Mouse (Mus musculus) stomach, embryonic 16.5 days (tissue): ENCODE measurements around the gene T2. TPM values are rescaled to one million over a fixed set of nuclear protein-coding genes. Genes with fewer than 3 reads are reported as not detected.

Experiments
- ATAC-seq: fragments of 200-750 bp; cut with Nextera tagmentation; 2 replicates; pipeline ENCODE4 v1.8.0; 2017; ENCODE audit warnings: moderate number of reproducible peaks, moderate TSS enrichment; ENCODE audit not compliant: insufficient read depth, low FRiP score
- H3K27ac ChIP-seq: fragments of 300-500 bp; sonication (generic); 2 replicates; pipeline ENCODE4 v1.5.1; 2014; ENCODE audit warnings: low read length
- H3K27me3 ChIP-seq: fragments of 300-500 bp; sonication (generic); 2 replicates; pipeline ENCODE4 v1.6.1; 2014; ENCODE audit warnings: low read length, control low read depth, mixed read lengths; ENCODE audit not compliant: control insufficient read depth, insufficient read depth
- H3K36me3 ChIP-seq: fragments of 300-500 bp; sonication (generic); 2 replicates; pipeline ENCODE4 v1.6.1; 2014; ENCODE audit warnings: low read length; ENCODE audit not compliant: control insufficient read depth, insufficient read depth
- H3K4me1 ChIP-seq: fragments of 300-500 bp; sonication (generic); 2 replicates; pipeline ENCODE4 v1.6.1; 2014; ENCODE audit warnings: low read length, control low read depth, mixed read lengths; ENCODE audit not compliant: control insufficient read depth, insufficient read depth
- H3K4me2 ChIP-seq: fragments of 300-500 bp; sonication (generic); 2 replicates; pipeline ENCODE4 v1.6.1; 2014; ENCODE audit warnings: low read depth, low read length, mixed read lengths
- H3K4me3 ChIP-seq: fragments of 300-500 bp; sonication (generic); replicated peaks from 2 replicates; pipeline ENCODE4 v1.5.1; 2014; ENCODE audit warnings: mild to moderate bottlenecking, low read length
- H3K9ac ChIP-seq: fragments of 300-500 bp; sonication (generic); 2 replicates; pipeline ENCODE4 v1.6.1; 2014; ENCODE audit warnings: low read length
- H3K9me3 ChIP-seq: fragments of 300-500 bp; sonication (generic); replicated peaks from 2 replicates; pipeline ENCODE4 v1.6.1; 2016; ENCODE audit warnings: low read length, control low read depth; ENCODE audit not compliant: control insufficient read depth
- WGBS: fragments of 180-500 bp; shearing (Covaris S2); extraction: QIAGEN DNeasy Blood & Tissue Kit; methylation state at CpG from one replicate; pipeline ENCODE4 v1.1.7; 2014; 5-methylcytosine and 5-hydroxymethylcytosine counted together
- polyA plus RNA-seq: library from polyadenylated mRNA; unstranded; fragments of >200 nt; fragmentation: Nextera tagmentation; extraction: Ambion mirVana; gene quantifications from 2 replicates; pipeline ENCODE4 v1.2.1, GENCODE M21; 2015

Gene T2
- polyA plus RNA-seq, 1 experiment from 2014 or later: 0.13 TPM

DNA sequence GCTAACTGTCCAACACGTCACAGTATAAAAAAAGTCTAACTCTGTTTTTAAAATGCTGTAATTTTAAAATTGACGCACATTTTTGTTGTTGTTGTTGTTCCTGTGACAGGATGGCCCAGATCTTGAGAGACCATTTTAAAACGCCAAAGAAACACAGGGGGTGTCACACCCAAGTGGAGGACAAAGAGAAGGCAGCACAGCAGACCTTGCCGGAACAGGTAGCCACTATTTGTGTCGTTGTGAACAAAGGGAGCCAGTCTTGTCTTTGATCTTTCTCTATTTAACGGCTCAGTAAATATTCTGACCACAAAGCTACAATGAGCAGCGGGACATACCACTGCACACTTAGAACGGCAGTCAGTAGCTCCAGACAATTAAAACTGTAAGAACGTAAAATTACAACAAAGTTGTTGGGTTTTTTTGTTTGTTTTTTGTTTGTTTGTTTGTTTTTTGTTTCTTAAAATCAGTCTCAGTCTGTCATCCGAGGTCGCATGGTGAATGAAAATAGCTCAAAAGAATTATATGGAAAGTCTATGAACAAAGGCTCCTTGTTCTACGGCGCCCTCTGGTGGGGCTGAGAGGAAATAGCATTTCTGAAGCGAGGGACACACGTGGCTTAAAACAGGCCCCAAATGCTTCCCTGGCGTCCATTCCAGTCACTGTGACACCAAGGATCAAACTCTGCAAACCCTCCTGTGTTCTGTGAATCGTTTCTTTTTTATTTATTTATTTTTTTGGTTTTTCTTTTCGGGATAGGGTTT lies 16.7 kb downstream of the T2 start:
- 2% methylated on average over 18 of the region's 18 CpGs for WGBS
- peaks cover 14% of the 10 kb centered on the region; the same call in 1 of the 2 replicates for H3K4me1 ChIP-seq
- H3K27me3 ChIP-seq: no peaks in the 10 kb centered on the region
- H3K36me3 ChIP-seq: no peaks in the 10 kb centered on the region
- peak; percentile 44; the same call in 1 of the 2 replicates for ATAC-seq
- H3K9me3 ChIP-seq: no peaks in the 10 kb centered on the region
- H3K4me3 ChIP-seq: peak overlapping the region; percentile 22
- H3K27ac ChIP-seq: peak overlapping the region; percentile 60
- peak overlapping the region; percentile 19; the same call in 1 of the 2 replicates for H3K9ac ChIP-seq
- H3K4me2 ChIP-seq: peak overlapping the region; percentile 47

DNA sequence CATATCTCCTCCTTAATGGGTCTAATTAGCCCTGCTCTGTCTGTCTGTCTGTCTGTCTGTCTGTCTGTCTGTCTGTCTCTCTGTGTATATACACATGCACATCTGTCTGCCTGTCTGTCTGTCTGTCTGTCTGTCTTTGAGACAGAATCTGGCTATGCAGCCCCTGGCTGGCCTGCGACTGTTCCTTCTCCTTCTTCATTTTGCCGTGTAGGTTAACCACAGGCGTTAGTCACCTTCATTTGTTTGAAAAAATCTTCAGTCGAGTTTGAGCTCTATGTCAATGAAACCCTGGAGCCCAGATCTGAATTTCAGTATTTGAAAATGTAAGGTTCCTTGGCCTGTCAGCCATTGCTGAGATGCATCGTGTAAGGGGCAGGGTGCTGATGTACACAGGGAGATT lies 21.5 kb downstream of the T2 start:
- H3K27ac ChIP-seq: no peak overlapping the region
- WGBS: 51% methylated on average over 5 of the region's 5 CpGs
- H3K4me2 ChIP-seq: no peak overlapping the region
- H3K4me1 ChIP-seq: no peaks in the 10 kb centered on the region
- no peaks in the 10 kb centered on the region for H3K27me3 ChIP-seq
- H3K4me3 ChIP-seq: no peak overlapping the region
- H3K9me3 ChIP-seq: no peaks in the 10 kb centered on the region
- no peaks in the 10 kb centered on the region for H3K36me3 ChIP-seq
- ATAC-seq: no peak
- no peak overlapping the region for H3K9ac ChIP-seq

DNA sequence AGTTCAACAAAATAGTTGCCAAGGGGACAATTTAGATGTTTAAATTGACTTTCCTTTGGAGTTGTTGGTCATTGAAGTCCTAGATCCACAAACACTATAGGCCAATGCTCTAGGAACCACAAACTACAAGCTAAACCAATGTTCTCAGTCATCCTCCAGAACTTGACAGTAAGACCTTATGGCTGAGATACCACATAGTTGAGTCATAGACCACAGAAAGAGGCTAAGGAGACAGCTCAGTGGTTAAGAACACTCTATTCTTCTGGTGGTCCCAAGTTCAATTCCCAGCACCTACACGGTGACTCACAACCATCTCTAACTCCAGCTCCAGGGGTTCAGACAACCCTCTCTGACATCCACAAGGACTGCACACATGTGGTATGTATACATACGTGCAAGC lies 29.6 kb downstream of the T2 start:
- Histone ChIP-seq H3K9ac (no peak overlapping the region), H3K36me3 (no peaks in the 10 kb centered on the region), H3K27ac (no peak overlapping the region), H3K9me3 (no peaks in the 10 kb centered on the region), H3K27me3 (peaks cover 24% of the 10 kb centered on the region), H3K4me3 (no peak overlapping the region), H3K4me2 (no peak overlapping the region), H3K4me1 (no peaks in the 10 kb centered on the region)
- ATAC-seq: no peak
- 95% methylated on average over 2 of the region's 2 CpGs for WGBS

DNA sequence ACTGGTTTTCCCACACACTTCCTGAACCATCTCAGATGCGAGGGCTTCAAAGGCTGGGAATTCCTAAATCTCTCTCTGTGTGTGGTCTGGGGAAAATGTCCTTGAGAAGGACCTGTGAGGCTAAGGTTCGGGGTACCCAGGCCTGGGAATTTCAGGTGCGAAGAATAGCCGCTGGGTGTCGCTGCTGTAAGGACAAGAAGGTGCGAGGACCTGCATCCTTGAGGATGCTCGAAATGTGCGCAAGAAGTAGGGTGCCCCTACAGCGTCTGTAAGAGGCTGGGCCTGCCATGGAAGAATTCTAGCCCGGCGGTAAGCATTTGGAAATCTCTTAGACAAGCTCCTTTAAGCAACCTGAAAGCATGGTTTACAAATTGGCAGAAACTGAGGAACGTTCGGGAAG lies 32.7 kb downstream of the T2 start:
- Histone ChIP-seq H3K27ac (no peak overlapping the region), H3K4me2 (no peak overlapping the region), H3K27me3 (peaks cover 25% of the 10 kb centered on the region), H3K4me1 (no peaks in the 10 kb centered on the region), H3K9me3 (no peaks in the 10 kb centered on the region), H3K36me3 (no peaks in the 10 kb centered on the region), H3K4me3 (no peak overlapping the region), H3K9ac (no peak overlapping the region)
- 2% methylated on average over 13 of the region's 13 CpGs for WGBS
- ATAC-seq: 0 out of 2 replicates have a peak, but pooled peaks have one; percentile 29

DNA sequence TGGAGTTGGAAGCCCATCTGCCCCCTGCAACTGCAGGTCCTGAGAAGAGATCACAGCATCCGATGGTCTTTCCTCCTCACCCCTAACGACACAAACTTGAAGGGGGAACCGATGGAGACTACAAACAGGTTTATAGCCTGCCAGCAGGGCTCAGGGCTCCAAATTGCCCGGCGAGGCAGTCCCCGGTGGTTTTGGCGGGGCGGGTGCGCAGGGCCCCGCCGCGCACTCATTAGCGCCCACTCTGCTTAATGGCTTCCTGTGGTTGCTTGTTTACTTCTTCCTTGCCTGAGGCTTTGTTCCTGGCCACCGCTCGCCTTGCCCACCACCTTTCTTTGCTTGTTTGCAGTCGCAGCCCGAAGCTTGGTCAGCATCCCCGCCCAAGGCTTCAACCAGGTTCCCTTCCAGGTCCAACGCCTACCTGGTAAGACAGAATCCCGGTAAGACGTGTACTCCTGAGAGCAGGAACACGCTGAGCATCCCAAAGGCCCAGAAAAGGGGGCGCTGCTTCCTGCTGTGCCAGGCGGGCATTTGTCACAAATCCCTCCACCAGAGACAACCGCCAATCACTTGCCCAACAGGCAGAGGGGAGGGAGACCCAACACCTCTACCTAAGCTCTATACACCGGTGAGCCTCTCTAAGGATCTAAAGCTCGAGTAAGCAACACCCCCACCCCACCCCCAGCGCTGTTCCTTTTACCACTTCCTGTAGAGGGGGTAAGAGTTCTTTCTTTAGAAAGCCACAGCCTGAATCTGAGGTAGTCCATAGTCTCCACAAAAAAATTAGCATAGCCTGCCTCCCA lies 33.4 kb downstream of the T2 start:
- WGBS: 2% methylated on average over 28 of the region's 28 CpGs
- no peak overlapping the region for H3K9ac ChIP-seq
- H3K36me3 ChIP-seq: no peaks in the 10 kb centered on the region
- H3K4me2 ChIP-seq: peak overlapping the region; percentile 20; the same call in 1 of the 2 replicates
- ATAC-seq: no peak
- 0 out of 2 replicates have a peak overlapping the region, but pooled peaks have one; percentile 9 for H3K4me3 ChIP-seq
- no peaks in the 10 kb centered on the region for H3K9me3 ChIP-seq
- no peak overlapping the region for H3K27ac ChIP-seq
- H3K4me1 ChIP-seq: no peaks in the 10 kb centered on the region
- H3K27me3 ChIP-seq: peaks cover 25% of the 10 kb centered on the region

DNA sequence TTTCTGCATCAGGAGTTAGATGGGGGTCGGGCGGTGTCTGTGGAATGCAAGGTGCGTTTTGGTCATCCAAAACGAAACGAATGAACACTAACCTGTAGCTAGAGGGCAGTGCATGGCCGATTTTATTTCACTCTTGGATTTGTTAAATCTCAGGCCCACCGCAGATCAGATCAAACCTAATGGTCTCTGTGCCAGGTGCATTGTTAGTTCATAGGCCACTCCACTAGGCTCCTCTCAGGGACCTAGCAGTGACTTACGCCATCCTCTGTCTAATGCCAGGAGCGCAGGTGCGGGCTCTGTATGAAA lies 34.0 kb downstream of the T2 start:
- Histone ChIP-seq H3K4me2 (no peak overlapping the region), H3K27ac (no peak overlapping the region), H3K36me3 (no peaks in the 10 kb centered on the region), H3K4me1 (no peaks in the 10 kb centered on the region), H3K9me3 (no peaks in the 10 kb centered on the region), H3K9ac (no peak overlapping the region), H3K27me3 (peaks cover 25% of the 10 kb centered on the region), H3K4me3 (0 out of 2 replicates have a peak overlapping the region, but pooled peaks have one; percentile 1)
- 6% methylated on average over 10 of the region's 10 CpGs for WGBS
- no peak for ATAC-seq

DNA sequence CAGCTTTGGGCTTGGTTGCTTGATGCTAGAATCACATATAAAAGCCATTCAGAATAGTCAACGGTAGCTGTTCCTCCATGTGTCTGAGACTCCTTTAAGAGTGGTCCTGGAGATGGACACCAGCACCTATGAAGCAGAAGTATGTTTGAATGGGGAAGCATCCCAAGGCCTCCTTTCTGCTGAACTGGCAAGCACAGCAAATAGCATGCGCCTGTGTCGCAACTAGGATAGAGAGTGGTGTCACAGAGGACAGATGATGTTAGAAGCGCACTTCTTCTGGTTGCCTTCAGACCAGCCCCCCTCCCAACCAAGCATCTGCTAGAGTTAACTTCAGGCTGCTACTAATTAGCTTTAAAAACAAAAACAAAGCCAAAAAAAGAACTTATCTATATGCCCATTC lies 34.7 kb downstream of the T2 start:
- no peaks in the 10 kb centered on the region for H3K9me3 ChIP-seq
- no peaks in the 10 kb centered on the region for H3K36me3 ChIP-seq
- no peak for ATAC-seq
- no peak overlapping the region for H3K4me2 ChIP-seq
- WGBS: 70% methylated on average over 4 of the region's 4 CpGs
- peaks cover 25% of the 10 kb centered on the region for H3K27me3 ChIP-seq
- no peaks in the 10 kb centered on the region for H3K4me1 ChIP-seq
- no peak overlapping the region for H3K27ac ChIP-seq
- no peak overlapping the region for H3K9ac ChIP-seq
- no peak overlapping the region for H3K4me3 ChIP-seq

DNA sequence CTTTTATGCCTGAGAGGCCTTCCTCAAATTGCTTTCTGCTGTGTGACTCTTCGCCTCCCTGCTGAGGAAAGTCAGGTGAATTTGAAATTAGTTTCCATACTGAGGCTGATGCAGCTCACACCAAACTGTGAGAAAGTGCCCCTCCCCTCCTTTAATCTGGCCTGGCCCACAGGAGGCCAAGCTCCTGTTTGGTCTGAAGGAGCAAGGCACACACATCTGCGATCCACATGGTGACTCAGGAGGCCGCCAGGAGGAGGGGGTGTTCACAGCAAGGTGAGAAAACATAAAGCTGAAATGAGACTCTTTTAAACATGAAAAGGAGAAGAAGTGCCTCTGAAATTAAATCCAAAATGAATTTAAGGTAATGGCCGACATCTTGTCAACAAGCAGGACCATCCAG lies 40.6 kb downstream of the T2 start:
- H3K36me3 ChIP-seq: no peaks in the 10 kb centered on the region
- H3K4me2 ChIP-seq: no peak overlapping the region
- ATAC-seq: no peak
- 58% methylated on average over 4 of the region's 4 CpGs for WGBS
- no peaks in the 10 kb centered on the region for H3K9me3 ChIP-seq
- no peaks in the 10 kb centered on the region for H3K4me1 ChIP-seq
- no peak overlapping the region for H3K27ac ChIP-seq
- H3K9ac ChIP-seq: no peak overlapping the region
- H3K4me3 ChIP-seq: no peak overlapping the region
- no peaks in the 10 kb centered on the region; the same call in 1 of the 2 replicates for H3K27me3 ChIP-seq

DNA sequence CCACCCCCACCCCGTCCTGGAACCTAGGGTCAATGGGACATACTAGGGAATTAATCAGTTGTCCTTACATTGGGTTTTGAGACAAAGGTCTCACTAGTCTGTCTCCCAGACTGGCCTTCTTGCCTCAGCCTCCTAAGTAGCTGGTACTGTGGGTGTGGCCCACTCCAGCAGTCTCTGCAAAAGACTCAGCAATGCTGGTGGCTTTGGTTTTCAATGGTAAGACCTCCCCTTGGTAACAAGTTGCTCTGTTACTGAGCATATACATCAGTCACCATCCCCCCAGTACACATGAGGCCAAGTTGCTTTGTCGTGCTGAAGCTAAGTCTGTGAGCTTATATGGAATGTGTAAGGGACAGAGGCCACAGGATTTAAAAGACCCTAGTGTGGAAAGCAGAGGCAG lies 42.2 kb downstream of the T2 start:
- H3K9ac ChIP-seq: no peak overlapping the region
- H3K9me3 ChIP-seq: no peaks in the 10 kb centered on the region
- 68% methylated on average over 2 of the region's 2 CpGs for WGBS
- H3K4me1 ChIP-seq: no peaks in the 10 kb centered on the region
- no peak overlapping the region for H3K4me2 ChIP-seq
- H3K4me3 ChIP-seq: no peak overlapping the region
- H3K36me3 ChIP-seq: no peaks in the 10 kb centered on the region
- ATAC-seq: no peak
- H3K27me3 ChIP-seq: no peaks in the 10 kb centered on the region
- H3K27ac ChIP-seq: no peak overlapping the region
